Mouse (Mus musculus) lung, postnatal 4 days (tissue): ENCODE measurements around the gene Pitpnm1.

Source experiments
- DNase-seq, 2 experiments: peaks; one replicate each; pipeline ENCODE4 v3.0.0; 2021

Pitpnm1 gene

DNA sequence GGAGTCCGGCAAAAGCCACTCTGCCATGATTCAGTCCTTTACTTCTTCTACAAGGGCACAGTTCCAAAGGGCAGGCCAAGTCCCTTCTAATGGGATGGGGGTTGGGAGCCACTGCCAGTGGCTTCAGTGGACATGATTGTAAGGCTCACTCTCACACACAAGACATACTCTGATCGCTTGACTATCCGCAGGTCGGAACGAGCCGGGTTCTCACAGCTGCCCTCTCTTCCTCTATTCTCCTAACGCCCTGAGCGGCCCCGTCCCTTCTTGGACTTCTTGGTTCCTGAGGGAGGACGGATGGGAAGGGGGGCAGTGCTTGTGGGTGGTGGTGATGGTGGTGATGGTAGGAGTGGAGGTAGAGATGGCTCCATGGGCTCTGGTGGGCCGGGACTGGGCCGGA lies 57.0 kb downstream of the Pitpnm1 start:
- DNase-seq, result no peak

DNA sequence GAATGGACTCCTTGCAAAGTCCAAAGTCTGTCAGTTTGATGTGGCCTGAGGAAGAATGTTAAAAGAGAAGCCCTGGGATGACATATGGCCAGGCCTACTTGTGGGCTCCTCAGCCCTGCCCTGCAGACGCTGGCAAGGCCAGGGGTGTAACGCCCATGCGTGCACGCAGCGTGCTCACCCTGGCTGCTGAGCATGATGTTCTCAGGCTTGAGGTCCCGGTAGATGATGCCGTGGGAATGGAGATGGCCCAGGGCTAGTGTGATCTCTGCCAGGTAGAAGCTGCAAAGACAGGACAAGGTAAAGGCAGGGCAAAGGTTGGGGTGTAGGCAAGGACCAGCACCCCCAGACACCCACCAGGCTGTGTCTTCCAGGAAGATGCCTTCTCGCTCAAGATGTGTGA lies 59.3 kb downstream of the Pitpnm1 start:
- DNase-seq, result no peak

DNA sequence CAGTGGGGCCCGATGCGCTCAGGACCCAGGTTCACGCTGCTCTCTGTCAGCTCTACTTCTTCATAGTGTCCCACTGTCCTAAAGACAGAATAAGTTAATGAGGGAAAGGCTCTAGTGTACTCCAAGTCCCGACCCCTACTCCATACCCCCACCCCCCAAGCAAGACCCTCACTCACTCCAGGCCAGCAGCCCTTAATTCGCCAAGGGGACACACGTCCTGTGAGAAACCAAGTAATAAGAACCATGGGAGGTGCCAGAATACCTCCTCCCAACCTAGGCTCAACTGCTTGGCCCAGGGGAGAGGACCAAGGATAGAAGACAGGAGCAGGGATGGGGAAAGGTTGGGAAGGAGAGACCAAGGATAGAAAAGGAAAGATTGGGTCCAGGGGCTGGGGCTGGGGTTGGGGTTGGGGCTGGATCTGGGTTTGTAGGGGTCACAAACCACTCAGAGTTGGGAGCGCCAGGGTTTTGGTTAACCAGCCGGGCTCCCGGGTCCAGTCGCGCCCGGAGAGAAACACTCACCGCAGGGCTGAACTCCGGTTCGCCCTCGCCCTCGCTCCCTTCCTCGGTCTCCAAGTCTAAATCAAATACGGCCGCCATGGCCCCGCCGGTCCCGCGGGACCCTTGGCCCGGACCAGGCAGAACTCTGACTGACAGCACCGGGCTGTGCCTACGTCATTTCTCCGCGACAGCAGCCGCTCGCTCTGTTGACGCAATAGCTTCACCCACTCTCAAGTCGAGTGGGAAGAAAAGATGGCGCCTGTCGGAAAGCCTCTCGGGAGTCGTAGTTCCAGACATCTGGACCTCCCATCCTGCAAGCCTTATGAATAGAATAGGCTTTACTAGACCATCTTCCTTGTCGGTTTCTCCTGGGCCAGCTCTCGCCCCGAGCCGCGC lies 63.1 kb downstream of the Pitpnm1 start, which contains the start of gene Rps6kb2:
Gene Rps6kb2 (minus strand): TSS at position 709 of the 897 bp plus-strand sequence.
- peak; percentile 96 to 97 for DNase-seq

DNA sequence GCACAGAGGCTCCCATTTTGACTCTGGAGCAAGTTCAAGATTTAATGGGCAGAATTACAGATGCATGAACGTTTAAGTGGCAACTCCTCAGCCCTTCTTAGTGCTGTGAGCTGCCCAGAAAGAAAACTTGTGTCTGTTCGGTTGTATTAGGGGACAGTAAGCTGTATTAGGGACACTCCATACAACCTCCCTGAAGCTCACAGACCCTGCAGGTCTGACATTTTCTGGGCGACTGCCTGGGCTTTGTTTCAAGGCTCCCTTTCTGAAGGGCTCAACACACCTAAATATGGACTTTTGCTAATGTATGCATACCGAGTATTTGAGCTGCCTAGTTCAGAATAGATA lies 63.7 kb downstream of the Pitpnm1 start:
- DNase-seq, result no peak
